Mouse (Mus musculus): ENCODE data around the gene Ttll8. TPM values are rescaled to one million over a fixed set of nuclear protein-coding genes. Genes with fewer than 3 reads are reported as not detected.

Gene Ttll8
- polyA plus RNA-seq, 1 experiment from 2014 or later: 0.17 TPM

DNA sequence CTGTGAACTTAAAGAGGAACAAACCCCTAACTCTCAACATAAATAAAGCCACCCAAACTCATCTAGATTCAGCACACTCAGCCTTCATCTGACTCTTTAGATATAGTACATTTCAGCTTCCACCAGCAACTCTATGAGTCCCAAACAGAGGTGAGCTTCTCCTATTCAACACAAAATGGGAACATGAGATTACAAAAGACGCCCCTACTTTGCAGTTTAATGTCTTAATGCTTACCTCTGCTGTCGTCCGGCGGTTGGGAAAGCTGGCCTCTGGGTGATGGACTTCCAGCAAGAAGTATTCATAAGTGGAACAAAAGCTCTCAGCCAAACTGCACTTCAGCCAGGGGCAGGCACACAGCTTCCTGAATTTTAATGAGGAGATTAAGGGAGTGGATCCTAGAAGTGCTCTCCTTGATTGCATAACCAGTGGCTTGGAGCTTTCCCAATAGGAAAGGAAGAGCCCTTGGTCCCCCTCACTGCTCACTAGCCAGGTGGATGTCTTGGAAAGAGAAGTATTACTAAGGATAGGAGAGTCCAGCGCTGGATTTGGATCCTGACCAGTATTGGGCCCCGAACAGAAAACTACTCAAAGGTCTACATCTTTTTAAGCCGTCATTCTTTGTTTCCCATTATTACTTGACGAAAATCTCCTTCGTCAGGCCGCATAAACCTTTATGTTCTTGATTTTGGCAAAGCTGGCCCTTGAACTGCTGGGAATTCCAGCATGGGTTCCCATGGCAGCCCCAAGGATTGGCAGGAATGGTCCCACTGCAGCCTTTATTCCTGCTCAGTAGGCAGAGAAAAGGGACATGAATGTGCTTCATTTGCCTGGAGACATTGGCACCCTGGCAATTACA, 24.3 kb upstream of the Ttll8 start, which contains the start of gene Mlc1:
Mlc1 (minus strand) TSS at position 727 of the 857 bp plus-strand sequence.
- H3K4me3 ChIP-seq (ENCODE audit: low read depth, low read length): peak within 1 kb of the TSS; percentile 21
- no peaks in the 10 kb centered on the region for H3K36me3 ChIP-seq (ENCODE audit: control insufficient read depth, insufficient read depth, low read length)
- H3K9ac ChIP-seq (ENCODE audit: low read length): peak within 1 kb of the TSS; percentile 43
- peak within 1 kb of the TSS; percentile 42 for H3K4me2 ChIP-seq (ENCODE audit: low read length)
- ATAC-seq (peak; percentile 95), DNase-seq (ENCODE audit: low spot score) (peak; percentile 93)
- peak within 1 kb of the TSS; percentile 87 for H3K27ac ChIP-seq (ENCODE audit: low read depth, low read length)
- H3K9me3 ChIP-seq (replicated peaks; ENCODE audit: control insufficient read depth, low read length): no peaks in the 10 kb centered on the region
- 4% methylated on average over 10 of the region's 10 CpGs for WGBS
- H3K4me1 ChIP-seq (ENCODE audit: control insufficient read depth, insufficient read depth, low read length): peaks cover 5% of the 10 kb centered on the region; the same call in 1 of the 2 replicates
- H3K27me3 ChIP-seq (replicated peaks; ENCODE audit: control insufficient read depth, insufficient read depth, low read length): no peaks in the 10 kb centered on the region

DNA sequence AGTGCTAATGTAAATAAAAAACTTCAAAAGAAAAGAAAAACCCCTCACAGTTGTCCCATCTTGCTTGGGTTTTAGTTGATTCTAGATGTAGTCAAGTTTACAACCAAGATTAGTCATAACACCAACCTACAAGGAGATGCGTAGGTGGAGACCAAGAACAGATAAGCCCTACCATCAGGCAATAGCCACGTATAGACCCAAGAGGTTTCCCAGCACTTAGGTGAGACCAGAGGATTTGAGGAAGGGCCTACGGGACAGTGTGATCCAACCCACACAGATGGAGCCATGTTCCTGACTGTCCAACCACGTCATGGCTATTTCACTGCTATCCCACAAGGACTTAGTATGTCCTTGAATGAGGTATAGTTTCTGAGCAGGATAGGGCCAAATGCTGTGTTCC, 18.1 kb upstream of the Ttll8 start:
- ATAC-seq: no peak

DNA sequence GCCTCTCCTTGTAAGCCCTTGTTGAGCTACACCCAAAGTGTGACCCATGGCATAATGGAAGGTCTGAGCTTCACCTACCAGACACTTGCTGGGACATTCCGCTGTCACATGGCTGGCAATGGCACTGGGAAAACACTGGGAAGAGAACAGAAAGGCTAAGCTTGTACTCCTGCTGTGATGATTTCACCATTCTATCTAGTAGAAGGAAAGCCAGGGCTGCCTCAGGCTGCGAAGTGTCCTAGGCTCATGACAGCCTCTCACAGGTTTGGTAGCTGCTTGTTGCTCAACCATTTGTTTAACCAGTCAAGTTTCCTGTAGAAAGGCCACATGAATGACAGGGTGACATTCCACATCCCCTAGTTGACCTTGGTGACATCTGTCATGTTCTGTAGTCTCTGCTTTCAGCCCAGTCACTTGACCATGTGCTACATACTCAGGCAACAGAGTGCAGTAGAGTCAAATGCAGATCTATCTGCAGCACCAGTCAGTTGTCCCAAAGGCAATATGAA, 9.9 kb upstream of the Ttll8 start:
- no peak overlapping the region for H3K4me3 ChIP-seq (ENCODE audit: low read depth, low read length)
- no peak overlapping the region for H3K27ac ChIP-seq (ENCODE audit: low read depth, low read length)
- peaks cover 4% of the 10 kb centered on the region; the same call in 1 of the 2 replicates for H3K36me3 ChIP-seq (ENCODE audit: control insufficient read depth, insufficient read depth, low read length)
- no peaks in the 10 kb centered on the region for H3K4me1 ChIP-seq (ENCODE audit: control insufficient read depth, insufficient read depth, low read length)
- H3K27me3 ChIP-seq (replicated peaks; ENCODE audit: control insufficient read depth, insufficient read depth, low read length): no peaks in the 10 kb centered on the region
- no peak overlapping the region for H3K9ac ChIP-seq (ENCODE audit: low read length)
- DNase-seq (ENCODE audit: low spot score) (no peak), ATAC-seq (no peak)
- 95% methylated on average over 2 of the region's 2 CpGs for WGBS
- no peaks in the 10 kb centered on the region for H3K9me3 ChIP-seq (replicated peaks; ENCODE audit: control insufficient read depth, low read length)
- no peak overlapping the region for H3K4me2 ChIP-seq (ENCODE audit: low read length)

More for the DNA sequence above, 18.1 kb upstream of the Ttll8 start:
- H3K4me1 ChIP-seq (ENCODE audit: control insufficient read depth, insufficient read depth, low read length): no peaks in the 10 kb centered on the region
- no peak overlapping the region for H3K4me2 ChIP-seq (ENCODE audit: low read length)
- 95% methylated on average over 4 of the region's 4 CpGs for WGBS
- H3K27me3 ChIP-seq (replicated peaks; ENCODE audit: control insufficient read depth, insufficient read depth, low read length): no peaks in the 10 kb centered on the region
- H3K36me3 ChIP-seq (ENCODE audit: control insufficient read depth, insufficient read depth, low read length): no peaks in the 10 kb centered on the region
- DNase-seq (ENCODE audit: low spot score): no peak
- no peaks in the 10 kb centered on the region for H3K9me3 ChIP-seq (replicated peaks; ENCODE audit: control insufficient read depth, low read length)
- H3K9ac ChIP-seq (ENCODE audit: low read length): no peak overlapping the region
- no peak overlapping the region for H3K4me3 ChIP-seq (ENCODE audit: low read depth, low read length)
- no peak overlapping the region for H3K27ac ChIP-seq (ENCODE audit: low read depth, low read length)

DNA sequence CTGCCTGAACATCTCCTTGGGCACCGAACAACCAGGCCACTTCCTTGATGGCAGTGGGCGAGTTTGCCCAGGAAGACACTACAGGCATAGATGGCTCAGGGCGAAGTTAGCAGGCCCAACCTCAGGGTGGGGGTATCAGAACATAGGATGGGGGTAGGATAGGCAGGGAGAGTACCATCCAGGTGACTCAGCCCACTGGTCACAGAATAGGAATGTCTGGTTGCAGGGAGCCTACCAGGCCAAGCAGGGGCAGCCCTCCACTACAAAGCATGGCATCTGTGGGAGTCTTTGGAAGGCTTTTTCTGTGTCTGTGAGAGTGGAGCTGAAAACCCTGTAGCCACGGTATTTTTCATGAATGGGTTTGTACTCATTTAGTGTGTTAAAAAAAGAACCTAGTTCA, 3.3 kb upstream of the Ttll8 start:
- ATAC-seq: no peak
- DNase-seq (ENCODE audit: low spot score): no peak

DNA sequence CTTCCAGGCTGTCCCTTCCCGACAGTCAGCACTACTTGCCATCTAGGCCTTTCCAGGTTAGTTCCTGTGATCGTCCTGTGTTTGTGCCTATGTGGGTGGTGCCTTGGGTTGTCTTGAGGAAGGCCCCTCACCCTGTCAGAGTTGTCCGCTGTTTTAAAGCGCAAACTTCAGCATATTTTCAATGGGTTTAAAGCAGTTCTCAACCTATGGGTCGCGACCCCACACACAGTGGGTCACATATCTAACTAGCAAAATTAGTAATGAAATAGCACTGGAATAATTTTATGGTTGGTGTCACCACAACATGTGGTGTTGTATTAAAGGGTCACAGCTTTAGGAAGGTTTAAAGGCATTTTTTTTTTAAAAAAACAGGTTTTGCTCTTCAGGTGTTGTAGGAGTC, 1.1 kb upstream of the Ttll8 start:
- ATAC-seq (no peak), DNase-seq (ENCODE audit: low spot score) (no peak)
- Histone ChIP-seq H3K4me2 (ENCODE audit: low read length) (no peak overlapping the region), H3K36me3 (ENCODE audit: control insufficient read depth, insufficient read depth, low read length) (no peaks in the 10 kb centered on the region), H3K4me3 (ENCODE audit: low read depth, low read length) (no peak overlapping the region), H3K27ac (ENCODE audit: low read depth, low read length) (no peak overlapping the region), H3K9me3 (replicated peaks; ENCODE audit: control insufficient read depth, low read length) (no peaks in the 10 kb centered on the region), H3K9ac (ENCODE audit: low read length) (no peak overlapping the region), H3K27me3 (replicated peaks; ENCODE audit: control insufficient read depth, insufficient read depth, low read length) (no peaks in the 10 kb centered on the region; the same call in 1 of the 2 replicates), H3K4me1 (ENCODE audit: control insufficient read depth, insufficient read depth, low read length) (no peaks in the 10 kb centered on the region)
- WGBS: 84% methylated on average over 6 of the region's 6 CpGs

More for the DNA sequence above, 3.3 kb upstream of the Ttll8 start:
- Histone ChIP-seq H3K36me3 (ENCODE audit: control insufficient read depth, insufficient read depth, low read length) (peaks cover 4% of the 10 kb centered on the region; the same call in 1 of the 2 replicates), H3K4me2 (ENCODE audit: low read length) (no peak overlapping the region), H3K4me3 (ENCODE audit: low read depth, low read length) (no peak overlapping the region), H3K27ac (ENCODE audit: low read depth, low read length) (no peak overlapping the region), H3K9me3 (replicated peaks; ENCODE audit: control insufficient read depth, low read length) (no peaks in the 10 kb centered on the region), H3K4me1 (ENCODE audit: control insufficient read depth, insufficient read depth, low read length) (no peaks in the 10 kb centered on the region), H3K27me3 (replicated peaks; ENCODE audit: control insufficient read depth, insufficient read depth, low read length) (no peaks in the 10 kb centered on the region; the same call in 1 of the 2 replicates), H3K9ac (ENCODE audit: low read length) (no peak overlapping the region)
- WGBS: 92% methylated on average over 4 of the region's 4 CpGs

DNA sequence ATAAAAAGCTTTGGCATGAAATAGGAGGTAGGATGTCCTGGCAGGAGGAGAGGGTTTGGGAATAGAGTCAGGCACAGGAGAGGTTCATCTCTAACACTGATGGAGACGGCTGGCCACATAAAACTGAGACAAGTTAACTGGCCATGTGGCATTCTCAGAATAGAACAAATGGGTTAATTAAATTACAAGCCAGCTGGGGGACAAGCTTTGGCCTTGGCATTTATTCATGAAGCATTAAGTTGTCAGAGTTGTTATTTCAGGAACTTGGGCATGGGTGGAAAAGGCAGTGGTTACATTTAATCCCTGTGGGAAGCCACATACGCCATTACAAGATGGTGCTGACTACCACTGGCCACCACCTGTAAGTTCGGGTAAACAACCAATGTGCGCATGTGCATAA, 3.0 kb downstream of the Ttll8 start:
- ATAC-seq (no peak), DNase-seq (ENCODE audit: low spot score) (no peak)
- no peak overlapping the region for H3K27ac ChIP-seq (ENCODE audit: low read depth, low read length)
- H3K9me3 ChIP-seq (replicated peaks; ENCODE audit: control insufficient read depth, low read length): no peaks in the 10 kb centered on the region
- 84% methylated on average over 4 of the region's 4 CpGs for WGBS
- no peaks in the 10 kb centered on the region for H3K36me3 ChIP-seq (ENCODE audit: control insufficient read depth, insufficient read depth, low read length)
- no peaks in the 10 kb centered on the region for H3K4me1 ChIP-seq (ENCODE audit: control insufficient read depth, insufficient read depth, low read length)
- H3K27me3 ChIP-seq (replicated peaks; ENCODE audit: control insufficient read depth, insufficient read depth, low read length): no peaks in the 10 kb centered on the region; the same call in 1 of the 2 replicates
- H3K4me2 ChIP-seq (ENCODE audit: low read length): no peak overlapping the region
- H3K4me3 ChIP-seq (ENCODE audit: low read depth, low read length): no peak overlapping the region
- H3K9ac ChIP-seq (ENCODE audit: low read length): no peak overlapping the region

DNA sequence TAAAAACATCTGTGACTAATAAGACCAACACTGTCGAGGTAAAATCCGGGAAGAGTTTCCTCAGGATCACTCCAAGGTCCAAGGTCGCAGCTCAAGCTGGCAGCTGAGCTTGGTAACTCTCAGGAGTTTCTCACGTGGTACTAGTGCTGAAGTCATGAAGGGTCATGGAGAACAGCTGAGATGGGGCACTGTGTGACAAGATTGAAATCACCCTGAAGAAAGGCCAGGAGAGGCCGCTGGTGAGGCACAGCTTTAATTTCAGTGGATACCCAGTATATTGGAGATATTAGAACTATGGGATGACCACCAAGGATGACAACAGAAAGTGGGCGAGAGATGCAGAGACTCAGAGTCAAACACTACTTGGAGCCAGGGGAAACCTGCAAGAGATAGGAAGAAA, 7.4 kb downstream of the Ttll8 start:
- H3K9me3 ChIP-seq (replicated peaks; ENCODE audit: control insufficient read depth, low read length): no peaks in the 10 kb centered on the region
- no peak overlapping the region for H3K4me3 ChIP-seq (ENCODE audit: low read depth, low read length)
- no peak overlapping the region for H3K9ac ChIP-seq (ENCODE audit: low read length)
- ATAC-seq (no peak), DNase-seq (ENCODE audit: low spot score) (no peak)
- no peaks in the 10 kb centered on the region for H3K4me1 ChIP-seq (ENCODE audit: control insufficient read depth, insufficient read depth, low read length)
- no peaks in the 10 kb centered on the region for H3K27me3 ChIP-seq (replicated peaks; ENCODE audit: control insufficient read depth, insufficient read depth, low read length)
- 68% methylated on average over 6 of the region's 6 CpGs for WGBS
- H3K27ac ChIP-seq (ENCODE audit: low read depth, low read length): no peak overlapping the region
- no peak overlapping the region for H3K4me2 ChIP-seq (ENCODE audit: low read length)
- no peaks in the 10 kb centered on the region for H3K36me3 ChIP-seq (ENCODE audit: control insufficient read depth, insufficient read depth, low read length)

DNA sequence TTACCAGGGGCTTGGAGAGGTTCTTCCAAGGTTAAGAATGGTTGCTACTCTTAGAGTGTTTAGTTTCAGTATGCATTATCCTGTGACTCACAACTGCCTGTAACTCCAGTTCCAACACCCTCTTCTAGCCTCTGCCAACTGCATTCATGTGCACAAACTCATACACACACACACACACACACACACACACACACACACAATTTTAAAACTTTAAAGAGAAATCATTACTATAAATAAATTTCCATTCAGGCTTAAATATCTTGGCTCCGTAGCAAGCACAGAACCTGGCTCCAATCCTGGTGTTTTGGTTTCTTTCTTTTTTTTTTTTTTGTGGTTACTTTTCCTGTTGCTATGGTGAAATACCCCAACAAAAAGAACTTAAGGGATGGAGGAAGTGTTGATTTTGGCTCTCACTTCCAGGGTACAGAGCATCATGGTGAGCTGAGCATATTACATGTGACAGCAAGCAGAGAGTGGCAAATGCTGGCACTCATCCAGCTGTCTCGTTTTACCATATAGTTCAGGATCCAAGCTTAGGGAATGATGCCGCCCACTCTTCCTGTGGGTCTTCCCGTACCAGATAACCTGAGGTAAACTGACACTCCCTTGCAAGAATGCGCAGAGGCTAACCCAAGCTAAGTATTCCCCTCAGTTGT, 10.2 kb downstream of the Ttll8 start:
- Histone ChIP-seq H3K36me3 (ENCODE audit: control insufficient read depth, insufficient read depth, low read length) (no peaks in the 10 kb centered on the region), H3K4me2 (ENCODE audit: low read length) (no peak overlapping the region), H3K27me3 (replicated peaks; ENCODE audit: control insufficient read depth, insufficient read depth, low read length) (no peaks in the 10 kb centered on the region), H3K9ac (ENCODE audit: low read length) (no peak overlapping the region), H3K4me3 (ENCODE audit: low read depth, low read length) (no peak overlapping the region), H3K9me3 (replicated peaks; ENCODE audit: control insufficient read depth, low read length) (no peaks in the 10 kb centered on the region), H3K27ac (ENCODE audit: low read depth, low read length) (no peak overlapping the region), H3K4me1 (ENCODE audit: control insufficient read depth, insufficient read depth, low read length) (no peaks in the 10 kb centered on the region)
- 79% methylated on average over 5 of the region's 5 CpGs for WGBS
- no peak for ATAC-seq
- peak; percentile 18 for DNase-seq (ENCODE audit: low spot score)
